ENCODE assay signal across 12 mouse cellular contexts in genomic region chr19:10598188-10598587, GRCm38 (mm10). TPM values are rescaled to one million over a fixed set of nuclear protein-coding genes. Genes with fewer than 3 reads are reported as not detected.
DNase-seq lines count a peak whose midpoint lies in the region; ATAC-seq lines count a peak whose summit lies in the region.
"Had no signal": no experiment of that assay in that cellular context is flagged by ENCODE, and none has a peak within 500 bp of the region (broad histone marks: within the 10 kb centered on the region; RNA-seq: fewer than 3 reads in every experiment).

No protein-coding gene starts in this region.

- no peak overlapping the region for H3K9ac ChIP-seq in hindbrain, embryonic 11.5 days (ENCODE audit: low read depth, low read length)
- no peak overlapping the region for H3K9ac ChIP-seq in hindbrain, embryonic 16.5 days (ENCODE audit: low read depth, low read length)
- H3K9ac ChIP-seq: stomach, embryonic 15.5 days had no signal

- H3K4me1 ChIP-seq in hindbrain, embryonic 11.5 days (replicated peaks; ENCODE audit: control insufficient read depth, insufficient read depth, low read length) = no peaks in the 10 kb centered on the region
- peaks cover 8% of the 10 kb centered on the region for H3K4me1 ChIP-seq in hindbrain, embryonic 16.5 days (ENCODE audit: control insufficient read depth, insufficient read depth, low read depth, low read length)

- H3K9me3 ChIP-seq in hindbrain, embryonic 11.5 days (ENCODE audit: control insufficient read depth, low read length) = no peaks in the 10 kb centered on the region
- H3K9me3 ChIP-seq in hindbrain, embryonic 16.5 days (ENCODE audit: control insufficient read depth, low read length) = no peaks in the 10 kb centered on the region
- H3K9me3 ChIP-seq: stomach, embryonic 15.5 days had no signal

- H3K36me3 ChIP-seq in hindbrain, embryonic 11.5 days (ENCODE audit: control insufficient read depth, insufficient read depth, low read length) = no peaks in the 10 kb centered on the region
- H3K36me3 ChIP-seq in hindbrain, embryonic 16.5 days (ENCODE audit: control insufficient read depth, insufficient read depth, low read length) = peaks cover 13% of the 10 kb centered on the region
- H3K36me3 ChIP-seq: stomach, embryonic 15.5 days had no signal

- peak; percentile 28 for DNase-seq in hindbrain, embryonic 11.5 days (ENCODE audit: low spot score)
- DNase-seq in spleen, postnatal 4 days (ENCODE audit: low spot score in 2 of 2) = peak; percentile 59 to 74
- DNase-seq in spleen, adult 18-20 months = no peak
- DNase-seq in thymus, postnatal 4 days = peak; percentile 58
- no peak for DNase-seq in right cerebral cortex, postnatal 10 days (ENCODE audit: low spot score in 2 of 2)
- DNase-seq in left cerebral cortex, adult 9 months (ENCODE audit: low spot score in 2 of 2) = no peak
- DNase-seq: cerebellum, postnatal 36 days; kidney, postnatal 4 days had no signal

- no peak overlapping the region for H3K27ac ChIP-seq in hindbrain, embryonic 11.5 days (ENCODE audit: low read depth, low read length)
- no peak overlapping the region for H3K27ac ChIP-seq in hindbrain, embryonic 16.5 days (ENCODE audit: low read depth, low read length)
- H3K27ac ChIP-seq: macrophage; stomach, embryonic 15.5 days had no signal

- WGBS in hindbrain, embryonic 11.5 days = 32% methylated on average over 3 of the region's 3 CpGs
- 41% methylated on average over 3 of the region's 3 CpGs for WGBS in hindbrain, embryonic 16.5 days

- no peaks in the 10 kb centered on the region for H3K27me3 ChIP-seq in hindbrain, embryonic 11.5 days (ENCODE audit: control insufficient read depth, insufficient read depth, low read length)
- H3K27me3 ChIP-seq in hindbrain, embryonic 16.5 days (replicated peaks; ENCODE audit: control insufficient read depth, insufficient read depth, low read length) = no peaks in the 10 kb centered on the region
- H3K27me3 ChIP-seq: stomach, embryonic 15.5 days had no signal

- H3K4me2 ChIP-seq in hindbrain, embryonic 11.5 days (replicated peaks; ENCODE audit: low read depth, low read length) = no peak overlapping the region
- no peak overlapping the region for H3K4me2 ChIP-seq in hindbrain, embryonic 16.5 days (ENCODE audit: low read length)
- H3K4me2 ChIP-seq: stomach, embryonic 15.5 days had no signal

- no peak overlapping the region for H3K4me3 ChIP-seq in hindbrain, embryonic 11.5 days (ENCODE audit: low read depth, low read length)
- no peak overlapping the region for H3K4me3 ChIP-seq in hindbrain, embryonic 16.5 days (ENCODE audit: low read length)
- H3K4me3 ChIP-seq: stomach, embryonic 15.5 days had no signal

- no peak for ATAC-seq in hindbrain, embryonic 11.5 days (ENCODE audit: low FRiP score)
- ATAC-seq in hindbrain, embryonic 16.5 days = no peak
- ATAC-seq in granulocyte monocyte progenitor cell, adult 5-6 weeks (replicated peaks; ENCODE audit: poor library complexity, severe bottlenecking) = peak; percentile 56

RNA-seq across cellular contexts. Expression of gene Ddb1, which starts 6.9 kb away (rescaled TPM):
- 303 and 389 TPM in 2 replicates for polyA plus RNA-seq in hindbrain, embryonic 11.5 days (2014; fragmentation: Nextera tagmentation; extraction: Ambion mirVana)
- 203 and 237 TPM in 2 replicates for polyA plus RNA-seq in hindbrain, embryonic 16.5 days (2015; fragmentation: Nextera tagmentation; extraction: Ambion mirVana)
- total RNA-seq in granulocyte monocyte progenitor cell, adult 5-6 weeks (2014; fragmentation: Nextera tagmentation) = 174 and 186 TPM in 2 replicates
- total RNA-seq in granulocyte monocyte progenitor cell, adult 5-6 weeks (2017) = 345 and 427 TPM in 2 replicates

RNA-seq across cellular contexts. Expression of gene Tkfc, which starts 7.3 kb away (rescaled TPM):
- 20.3 and 23.0 TPM in 2 replicates for polyA plus RNA-seq in hindbrain, embryonic 11.5 days (2014; fragmentation: Nextera tagmentation; extraction: Ambion mirVana)
- polyA plus RNA-seq in hindbrain, embryonic 16.5 days (2015; fragmentation: Nextera tagmentation; extraction: Ambion mirVana) = 24.4 and 26.3 TPM in 2 replicates
- 12.8 and 13.0 TPM in 2 replicates for total RNA-seq in granulocyte monocyte progenitor cell, adult 5-6 weeks (2014; fragmentation: Nextera tagmentation)
- total RNA-seq in granulocyte monocyte progenitor cell, adult 5-6 weeks (2017) = 5.0 and 7.1 TPM in 2 replicates

RNA-seq across cellular contexts. Expression of gene Tmem138, which starts 21.0 kb away (rescaled TPM):
- polyA plus RNA-seq in hindbrain, embryonic 11.5 days (2014; fragmentation: Nextera tagmentation; extraction: Ambion mirVana) = 58.7 and 62.3 TPM in 2 replicates
- 36.2 and 41.4 TPM in 2 replicates for polyA plus RNA-seq in hindbrain, embryonic 16.5 days (2015; fragmentation: Nextera tagmentation; extraction: Ambion mirVana)
- 24.4 and 28.6 TPM in 2 replicates for total RNA-seq in granulocyte monocyte progenitor cell, adult 5-6 weeks (2014; fragmentation: Nextera tagmentation)
- 5.8 and 8.1 TPM in 2 replicates for total RNA-seq in granulocyte monocyte progenitor cell, adult 5-6 weeks (2017)

RNA-seq across cellular contexts. Expression of gene Cyb561a3, which starts 21.2 kb away (rescaled TPM):
- polyA plus RNA-seq in hindbrain, embryonic 11.5 days (2014; fragmentation: Nextera tagmentation; extraction: Ambion mirVana) = 12.5 and 17.0 TPM in 2 replicates
- 22.1 and 22.4 TPM in 2 replicates for polyA plus RNA-seq in hindbrain, embryonic 16.5 days (2015; fragmentation: Nextera tagmentation; extraction: Ambion mirVana)
- 35.1 and 39.7 TPM in 2 replicates for total RNA-seq in granulocyte monocyte progenitor cell, adult 5-6 weeks (2014; fragmentation: Nextera tagmentation)
- total RNA-seq in granulocyte monocyte progenitor cell, adult 5-6 weeks (2017) = 21.7 and 31.3 TPM in 2 replicates

RNA-seq across cellular contexts. Expression of gene Vwce, which starts 35.8 kb away (rescaled TPM):
- polyA plus RNA-seq in hindbrain, embryonic 11.5 days (2014; fragmentation: Nextera tagmentation; extraction: Ambion mirVana) = 0.25 and 0.86 TPM in 2 replicates
- polyA plus RNA-seq in hindbrain, embryonic 16.5 days (2015; fragmentation: Nextera tagmentation; extraction: Ambion mirVana) = 1.2 and 1.5 TPM in 2 replicates
- total RNA-seq in granulocyte monocyte progenitor cell, adult 5-6 weeks (2014; fragmentation: Nextera tagmentation) = not detected in 2 replicates
- 1.1 TPM in 1 of 2 replicates, not detected in the other for total RNA-seq in granulocyte monocyte progenitor cell, adult 5-6 weeks (2017)
- polyA plus RNA-seq: macrophage had no signal

Comparison
In these comparisons a context has a peak if more than half of its experiments do, and no peak if none do; other contexts are left out.
1. DNase-seq: peak in hindbrain, embryonic 11.5 days (single experiment), spleen, postnatal 4 days (2 of 2) and thymus, postnatal 4 days (single experiment); none in spleen, adult 18-20 months (0 of 2), right cerebral cortex, postnatal 10 days (0 of 2) and left cerebral cortex, adult 9 months (0 of 2).